Mouse (Mus musculus): ENCODE measurements around the gene Prkag2.
"Not testable (repeated sequence)": the region's sequence is repeated elsewhere in the genome, so short reads cannot be mapped to it uniquely, and the experiment has no call there.

Prkag2 gene

GRCm38 (mm10) chr5:24863804-24864203, 236.6 kb downstream of the Prkag2 start:
- no peak for DNase-seq (ENCODE audit: low spot score)

DNA sequence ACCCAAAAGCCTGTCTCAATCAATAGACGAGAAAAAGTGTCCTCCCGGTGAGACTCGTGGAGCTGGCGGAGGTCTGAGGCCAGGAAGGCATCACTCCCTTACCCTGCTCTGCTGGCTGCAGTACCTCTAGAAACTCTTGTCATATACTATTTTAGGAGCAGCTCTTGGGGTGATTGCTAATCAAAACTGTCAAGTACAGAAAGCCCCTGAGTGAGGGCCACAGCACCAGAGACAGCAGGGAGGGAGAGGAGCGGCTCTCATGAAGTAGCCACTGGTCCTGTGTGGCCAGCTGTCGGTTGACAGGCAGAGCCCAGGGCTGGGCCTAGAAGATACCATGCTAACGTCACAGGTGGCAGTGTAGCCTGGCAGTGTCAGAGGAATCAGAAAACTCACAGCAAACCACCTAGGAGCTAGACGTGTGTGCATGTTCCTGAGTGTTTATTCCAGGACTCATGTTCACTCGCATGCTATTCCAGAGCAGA, 239.0 kb downstream of the Prkag2 start:
- no peak for DNase-seq (ENCODE audit: low spot score)

GRCm38 (mm10) chr5:24860635-24861448, 239.6 kb downstream of the Prkag2 start:
- no peak for DNase-seq (ENCODE audit: low spot score)

GRCm38 (mm10) chr5:24859771-24860540, 240.5 kb downstream of the Prkag2 start:
- DNase-seq (ENCODE audit: low spot score) = no peak

DNA sequence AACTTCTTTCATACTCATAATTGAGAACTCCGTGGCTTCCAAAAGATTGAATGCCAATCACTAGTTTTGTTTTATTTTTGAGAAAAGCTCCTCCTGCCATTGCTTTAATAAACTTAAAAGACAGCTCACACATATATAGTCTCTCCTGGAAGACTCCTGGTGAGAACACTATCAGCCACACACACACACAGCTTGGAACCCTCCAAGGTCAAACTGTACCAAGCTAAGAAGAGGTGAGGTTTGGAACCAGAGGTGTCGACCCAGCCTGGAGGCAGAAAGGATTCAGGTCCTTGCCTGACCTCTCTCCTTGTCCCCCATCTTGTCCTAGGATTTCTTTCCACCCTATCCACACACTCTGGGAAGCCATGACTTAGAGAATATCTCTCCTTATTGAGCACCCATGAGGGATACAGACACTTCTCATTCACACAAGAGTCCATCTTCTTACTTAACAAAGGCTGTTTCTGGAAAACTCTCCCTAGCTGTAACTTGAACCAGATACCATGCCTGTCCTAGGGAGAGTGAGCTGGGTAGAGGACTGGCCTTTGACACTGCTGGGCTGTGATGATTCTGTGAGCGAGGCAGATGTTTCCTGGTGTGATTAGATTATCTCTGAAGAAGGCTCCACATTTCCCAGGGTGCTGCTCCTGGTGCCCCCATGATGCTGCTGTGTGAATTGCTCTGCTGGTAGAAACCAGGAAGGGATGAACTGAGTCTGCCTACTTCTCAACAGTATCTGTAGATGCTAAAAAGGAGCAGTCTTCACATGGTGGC, 245.4 kb downstream of the Prkag2 start:
- DNase-seq (ENCODE audit: low spot score) = no peak

DNA sequence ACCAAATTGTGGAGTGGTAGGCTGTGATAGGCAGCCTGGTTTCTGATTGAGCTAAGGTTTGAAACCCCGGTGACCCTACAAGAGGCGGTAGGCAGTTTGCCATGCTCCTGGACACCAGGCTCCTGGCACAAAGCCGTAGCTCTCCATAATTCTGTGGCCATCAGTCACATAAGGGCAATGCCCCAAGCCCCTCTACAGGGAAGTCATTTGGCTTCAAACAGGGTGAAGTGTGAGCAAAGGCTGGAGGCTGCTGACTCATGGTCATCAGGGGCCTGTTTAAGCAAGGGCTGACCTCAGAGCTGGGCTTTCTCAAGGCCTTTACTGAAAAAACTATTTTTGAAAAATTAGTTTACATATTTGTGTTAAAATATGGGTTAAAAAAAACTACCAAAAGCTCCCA, 246.2 kb downstream of the Prkag2 start:
- no peak for DNase-seq (ENCODE audit: low spot score)

DNA sequence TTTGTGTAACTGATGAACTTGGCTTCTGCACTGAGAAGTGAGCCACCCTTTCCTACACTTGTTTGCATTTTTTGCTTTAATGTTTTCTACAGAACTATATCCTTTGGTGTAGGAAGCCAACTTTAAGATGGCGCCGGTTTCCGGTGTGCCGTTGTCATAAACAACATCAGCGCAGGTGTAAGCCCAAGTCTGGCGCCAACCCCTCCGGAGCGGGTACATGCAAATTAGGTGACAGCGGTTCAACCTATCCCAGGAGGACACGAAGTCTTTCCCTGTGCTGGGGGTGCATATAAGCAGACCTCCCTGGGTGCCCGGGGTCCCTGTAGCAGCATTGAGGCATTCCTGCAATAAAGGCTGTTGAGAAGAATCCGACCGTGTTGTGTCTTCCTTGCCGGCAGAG, 252.2 kb downstream of the Prkag2 start:
- DNase-seq (ENCODE audit: low spot score) = not testable (repeated sequence)

DNA sequence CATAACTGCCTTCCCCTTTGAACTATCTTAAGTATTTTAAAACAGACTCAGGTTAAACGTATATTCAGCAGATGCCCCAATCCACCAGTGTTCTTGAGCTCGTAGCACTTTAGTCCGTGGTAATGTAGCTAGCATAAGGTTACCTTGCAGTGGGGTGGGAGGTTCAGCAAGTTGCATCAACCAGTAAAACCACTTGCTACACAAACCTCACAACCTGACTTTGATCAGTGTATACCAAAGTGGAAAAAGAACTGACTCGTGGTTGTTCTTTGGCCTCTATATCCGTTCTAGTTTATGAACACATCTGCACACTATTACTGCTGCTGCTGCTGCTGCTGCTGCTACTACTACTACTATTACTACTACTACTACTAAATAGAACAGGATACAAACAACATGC, 256.6 kb downstream of the Prkag2 start:
- DNase-seq (ENCODE audit: low spot score) = no peak

GRCm38 (mm10) chr5:24843103-24843475, 257.4 kb downstream of the Prkag2 start:
- DNase-seq (ENCODE audit: low spot score) = no peak

DNA sequence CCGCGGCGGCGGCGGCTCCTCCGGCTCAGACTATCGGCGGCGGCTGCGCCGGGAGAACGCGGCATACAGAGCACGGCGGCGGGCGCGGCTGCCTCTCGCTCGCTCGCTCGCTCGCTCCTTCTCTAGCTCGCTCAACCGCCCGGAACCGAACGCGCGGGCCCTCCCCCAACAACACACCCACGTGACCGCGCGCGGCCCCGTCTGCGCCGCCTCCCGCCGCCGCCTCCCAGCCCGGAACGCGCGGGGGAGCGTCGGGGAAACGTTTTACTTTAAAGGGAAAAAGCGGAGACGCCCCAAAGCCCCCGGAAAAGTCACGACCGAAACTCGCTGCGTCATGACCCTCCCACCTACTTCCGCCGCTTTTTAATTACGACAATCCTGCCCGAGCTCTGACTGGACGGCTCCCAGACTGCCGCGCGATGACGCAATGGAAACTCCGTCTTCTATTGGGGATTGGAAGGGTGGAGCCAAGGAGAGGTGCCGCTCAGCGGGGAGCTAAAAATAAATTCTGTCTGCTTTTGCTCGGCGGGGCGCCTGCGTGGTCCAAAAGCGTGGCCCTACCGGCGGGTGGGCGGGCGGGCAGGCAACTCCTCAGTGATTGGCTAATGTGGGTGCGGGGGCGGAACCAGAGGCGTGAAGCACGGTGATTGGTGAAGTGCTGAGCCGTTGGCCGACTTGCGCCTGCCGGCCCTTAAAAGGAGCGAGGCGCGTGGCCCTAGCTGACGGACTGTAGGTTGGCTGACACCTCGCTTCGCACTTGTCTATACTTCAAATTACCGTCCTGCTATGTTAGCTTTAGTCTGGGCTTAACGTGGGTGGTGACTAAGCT, 258.0 kb downstream of the Prkag2 start, which contains the start of gene Rheb:
Gene Rheb, minus strand, starts transcription at position 351 of the 829 bp plus-strand sequence.
- peak; percentile 100 for DNase-seq (ENCODE audit: low spot score)

DNA sequence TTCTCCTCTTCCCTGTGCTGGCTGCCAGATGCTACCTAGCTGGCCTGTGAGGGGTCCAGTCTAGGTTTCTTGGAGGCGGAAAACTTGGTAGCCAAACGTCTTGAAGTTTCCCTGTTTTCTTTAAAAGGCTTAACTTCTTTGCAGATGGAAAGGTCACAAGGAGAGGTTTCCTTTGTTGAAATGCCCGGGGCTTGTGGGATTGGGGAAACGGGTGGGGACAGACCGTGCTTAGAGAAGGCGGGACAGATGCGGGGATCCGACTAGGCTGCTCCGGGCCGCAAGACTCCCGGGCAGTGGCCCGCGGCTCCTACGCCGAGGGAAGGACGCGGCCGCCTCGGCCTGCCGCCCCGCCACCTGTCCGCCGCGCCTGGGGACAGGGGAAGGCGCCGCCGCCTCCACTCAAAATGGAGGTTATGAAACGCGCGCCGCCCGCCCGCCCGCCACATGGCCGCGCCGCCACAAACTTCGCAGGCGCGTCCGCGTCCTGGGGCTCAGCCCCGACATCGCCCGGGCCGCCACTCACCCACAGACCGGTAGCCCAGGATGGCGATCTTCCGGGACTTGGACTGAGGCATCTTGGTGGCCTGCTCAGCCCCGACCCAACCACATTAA, 258.7 kb downstream of the Prkag2 start:
- no peak for DNase-seq (ENCODE audit: low spot score)

- no peak for DNase-seq (ENCODE audit: low spot score)
These were observed 259.4 kb downstream of the Prkag2 start for GRCm38 (mm10) chr5:24840975-24841431.

GRCm38 (mm10) chr5:24834491-24834890, 266.0 kb downstream of the Prkag2 start:
- no peak for DNase-seq (ENCODE audit: low spot score)

GRCm38 (mm10) chr5:24831912-24832311, 268.5 kb downstream of the Prkag2 start:
- no peak for DNase-seq (ENCODE audit: low spot score)

DNA sequence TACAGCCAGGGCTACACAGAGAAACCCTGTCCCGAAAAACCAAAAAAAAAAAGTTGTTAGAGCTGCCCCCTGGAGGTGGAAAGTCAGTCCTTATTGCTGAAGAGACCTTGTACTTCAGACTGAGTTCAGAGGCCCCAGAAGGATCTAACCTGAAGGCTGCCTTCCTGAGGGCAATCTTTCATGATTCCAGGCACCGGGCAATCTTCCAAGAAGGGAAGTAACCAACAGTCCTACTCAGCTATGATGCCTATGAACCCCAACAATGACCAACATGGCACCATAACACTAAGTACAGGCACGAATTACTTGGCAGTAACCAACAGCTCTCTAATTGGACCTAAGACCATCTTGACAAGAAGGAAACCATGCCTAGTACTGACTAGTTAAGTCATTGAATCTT, 272.0 kb downstream of the Prkag2 start:
- no peak for DNase-seq (ENCODE audit: low spot score)

DNA sequence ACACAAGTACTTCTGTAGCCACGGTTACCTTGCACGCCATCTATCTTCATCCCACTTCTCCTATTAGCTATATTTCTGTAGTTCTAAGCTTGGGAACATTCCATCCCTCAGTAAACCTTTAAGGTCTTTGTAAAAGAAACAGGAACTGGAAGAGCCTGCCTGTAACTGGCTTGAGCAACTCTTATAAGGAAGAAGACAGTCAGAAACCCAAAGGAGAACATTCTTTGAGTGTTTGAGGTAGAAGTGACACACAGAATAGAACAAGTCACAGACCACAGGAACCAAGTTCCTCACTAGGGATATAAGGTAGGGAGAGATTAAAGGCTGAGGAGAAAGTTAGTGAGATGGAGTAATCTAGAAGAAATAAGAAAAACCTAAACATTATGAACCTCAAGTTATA, 273.3 kb downstream of the Prkag2 start:
- DNase-seq (ENCODE audit: low spot score) = no peak

GRCm38 (mm10) chr5:24826056-24826770, 274.2 kb downstream of the Prkag2 start:
- no peak for DNase-seq (ENCODE audit: low spot score)

DNA sequence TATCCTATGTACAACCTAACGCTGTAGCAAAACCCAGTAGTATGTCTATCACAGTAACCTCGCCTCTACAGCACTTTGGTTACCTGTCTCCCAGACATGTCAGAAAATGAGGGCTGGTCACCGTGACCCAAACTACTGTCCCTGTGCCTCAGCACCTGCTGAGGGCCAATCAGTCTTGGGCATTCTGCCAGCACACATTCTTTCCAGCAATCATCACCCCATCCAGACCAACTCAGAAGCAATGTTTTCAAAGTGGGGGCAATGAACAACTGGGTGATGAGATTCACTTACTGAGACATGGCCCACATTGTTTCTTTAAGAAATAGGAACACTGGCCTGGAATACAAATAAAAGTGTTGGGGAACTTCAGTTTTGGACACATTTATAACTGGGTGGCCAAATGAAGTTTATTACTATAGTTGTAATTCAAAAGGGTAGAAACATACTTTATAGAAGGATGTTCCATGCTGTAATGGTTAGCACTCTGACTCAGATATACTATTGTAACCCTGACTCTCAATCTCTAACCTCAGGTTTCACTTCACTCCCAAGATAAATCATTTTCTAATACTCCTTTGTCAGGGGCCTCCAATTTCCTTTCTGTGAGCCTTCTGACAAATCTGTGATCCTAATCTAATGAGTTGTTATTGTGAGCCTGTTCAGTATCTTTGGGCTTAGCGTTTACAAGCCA, 274.9 kb downstream of the Prkag2 start:
- DNase-seq (ENCODE audit: low spot score) = no peak

- DNase-seq (ENCODE audit: low spot score) = no peak
These were observed 276.5 kb downstream of the Prkag2 start for GRCm38 (mm10) chr5:24823864-24824405.

All from testis, postnatal 14 days (tissue).